Mouse (Mus musculus) induced T-regulatory cell, adult 2 months (primary cell): Measurements from ENCODE around the gene Spesp1.

Experiments used
- DNase-seq: peaks from one replicate; pipeline ENCODE4 v3.0.0-alpha.2; 2012; ENCODE audit warnings: low read depth

Gene Spesp1

DNA sequence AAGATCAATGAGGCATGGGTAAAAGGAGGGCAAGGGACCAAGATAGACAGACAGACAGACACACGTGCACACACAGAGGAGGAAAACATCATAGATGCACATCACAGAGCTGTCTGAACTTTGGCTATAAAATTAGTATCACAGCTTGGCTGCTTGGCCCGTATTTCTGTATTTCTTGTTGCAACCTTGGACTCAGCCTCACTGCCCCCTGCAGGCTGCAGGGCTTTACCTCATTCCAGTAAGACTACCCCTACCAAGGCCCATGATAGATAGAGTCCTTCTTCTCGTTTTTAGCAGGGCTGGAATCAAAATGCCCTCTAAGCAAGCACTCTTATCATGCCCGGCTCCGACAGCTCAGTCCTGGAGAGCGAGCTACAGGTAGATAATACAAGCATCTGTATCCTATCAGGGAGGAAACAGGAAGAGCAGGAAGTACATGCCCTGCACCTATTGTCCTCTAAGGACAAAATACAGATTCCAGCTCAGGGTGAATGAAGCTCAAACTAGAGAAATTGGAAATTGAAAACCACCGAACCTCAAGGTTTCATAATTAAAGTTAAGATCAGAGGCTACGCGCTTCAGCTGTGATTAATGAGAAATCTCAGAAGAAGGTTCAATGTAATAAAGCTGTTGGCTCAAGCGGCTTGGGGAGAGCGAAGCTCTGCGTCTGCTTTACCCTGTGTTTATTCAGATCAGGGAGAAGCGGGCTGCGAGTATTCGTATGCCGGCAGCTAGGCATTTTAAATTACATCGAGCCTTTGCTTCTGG lies 36.2 kb downstream of the Spesp1 start:
- peak; percentile 11 for DNase-seq

DNA sequence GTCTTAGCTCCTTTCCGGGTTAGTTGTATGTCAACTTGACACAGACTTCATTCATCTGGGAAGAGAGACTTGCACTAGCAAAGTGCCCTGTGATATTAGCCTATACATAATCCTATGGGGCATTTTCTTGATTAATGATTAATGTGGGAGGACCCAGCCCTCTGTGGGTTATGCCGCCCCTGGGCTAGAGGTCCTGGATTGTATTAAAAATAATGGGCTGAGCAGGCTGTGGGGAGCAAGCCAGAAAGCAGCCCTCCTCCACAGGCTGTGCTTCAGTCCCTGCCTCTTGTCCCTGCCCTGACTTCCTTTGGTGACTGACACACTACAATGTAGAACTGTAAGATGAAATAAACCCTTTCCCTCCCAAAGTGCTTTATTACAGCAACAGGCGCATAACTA lies 37.4 kb downstream of the Spesp1 start:
- DNase-seq = no peak

DNA sequence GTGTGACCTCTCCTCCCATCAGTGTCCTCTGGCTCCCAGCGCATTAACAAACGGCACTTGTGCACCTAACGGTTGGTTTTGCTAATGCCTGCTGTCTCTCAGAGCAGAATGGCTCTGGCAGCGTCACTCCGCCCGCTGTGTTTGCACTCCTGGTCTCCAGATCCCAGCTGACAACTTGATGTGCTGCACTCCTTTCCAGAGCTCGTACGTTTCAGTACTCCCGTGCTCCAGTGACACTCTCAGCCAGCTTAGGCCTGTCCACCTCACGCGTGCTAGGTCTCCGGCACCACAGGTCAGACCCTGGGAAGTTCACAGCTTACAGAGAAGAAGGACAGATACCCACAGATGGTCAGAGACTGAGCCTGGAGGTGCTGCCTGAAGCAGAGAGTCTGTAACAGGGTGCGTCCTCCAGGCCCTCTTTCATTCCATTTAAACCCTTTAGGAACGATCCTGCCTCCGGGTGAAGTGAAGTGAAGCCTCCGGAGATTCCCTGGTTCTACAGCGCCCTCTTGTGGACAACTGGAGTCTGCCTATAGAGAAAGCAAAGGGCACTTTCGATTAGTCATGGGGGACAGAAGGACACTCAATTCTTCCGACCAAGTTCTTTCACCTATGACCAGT lies 37.9 kb downstream of the Spesp1 start:
- DNase-seq = peak; percentile 83

- DNase-seq = no peak
These were observed 42.0 kb downstream of the Spesp1 start for GRCm38 (mm10) chr9:62240036-62240435.

GRCm38 (mm10) chr9:62237381-62237980 lies 44.5 kb downstream of the Spesp1 start:
- no peak for DNase-seq

- no peak for DNase-seq
These were observed 46.5 kb downstream of the Spesp1 start for GRCm38 (mm10) chr9:62235501-62235900.

DNA sequence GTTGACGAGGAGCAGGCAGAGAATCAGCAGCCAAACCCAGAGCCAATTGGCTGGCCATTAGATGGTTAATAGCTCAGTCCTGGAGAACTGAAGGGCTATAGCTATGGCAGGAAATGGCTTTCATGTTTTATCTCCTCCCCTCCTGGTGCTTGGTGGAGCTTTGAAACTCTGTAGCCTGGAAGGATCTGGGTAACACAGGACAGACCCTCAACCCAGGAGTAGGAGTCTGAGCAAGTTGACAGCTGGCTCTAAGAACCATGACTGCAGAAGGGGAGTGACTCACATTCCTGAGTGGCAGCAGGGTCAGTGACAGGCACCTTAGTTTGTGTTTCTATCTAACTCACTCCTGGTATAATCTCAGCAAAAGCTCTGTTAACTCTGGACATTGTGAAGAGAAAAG lies 49.4 kb downstream of the Spesp1 start:
- no peak for DNase-seq

DNA sequence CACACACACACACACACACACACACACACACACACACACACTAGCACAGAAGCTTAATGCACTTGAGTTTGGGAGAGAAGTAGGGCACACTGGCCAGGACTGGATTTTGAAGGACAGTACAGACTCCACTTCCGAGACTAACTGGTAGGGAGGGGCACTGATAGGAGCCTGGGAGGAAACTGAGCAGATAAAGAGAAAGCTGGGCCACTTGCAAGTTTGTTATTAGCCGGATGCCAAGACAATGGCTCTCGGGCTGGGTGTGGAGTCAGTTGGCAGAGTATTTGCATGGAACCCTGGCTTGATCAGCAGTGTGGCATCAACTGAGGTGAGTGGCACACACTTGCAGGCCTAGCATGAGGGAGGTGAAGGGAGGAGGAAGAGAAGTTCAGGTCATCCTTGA lies 51.0 kb downstream of the Spesp1 start:
- DNase-seq = no peak

GRCm38 (mm10) chr9:62229985-62230384 lies 52.0 kb downstream of the Spesp1 start:
- DNase-seq = no peak

- peak; percentile 3 for DNase-seq
These were observed 59.5 kb downstream of the Spesp1 start for GRCm38 (mm10) chr9:62222481-62222880.

DNA sequence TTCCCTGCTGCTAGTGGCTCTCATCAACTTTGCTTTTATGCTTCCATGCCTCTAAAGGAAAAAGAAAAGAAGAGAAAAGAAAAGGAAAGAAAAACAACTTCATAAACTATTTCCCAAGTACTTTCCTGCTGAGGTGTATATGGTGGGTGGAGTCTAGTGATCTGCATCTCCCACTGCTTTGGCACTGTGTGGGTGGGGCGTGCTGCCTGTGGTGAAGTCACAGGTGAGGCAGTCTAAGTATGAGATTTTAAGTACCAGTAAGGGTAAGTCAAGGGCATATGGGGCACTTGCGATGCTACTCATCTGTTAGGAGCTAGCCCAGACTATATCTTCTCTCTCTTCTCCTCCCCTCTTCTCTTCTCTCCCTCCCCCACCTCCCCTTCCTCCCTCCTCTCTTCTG lies 60.0 kb downstream of the Spesp1 start:
- DNase-seq = no peak
